Mouse (Mus musculus) testis, adult 2 months (tissue): ENCODE results near the gene Dlg2.

Source experiments
- CTCF ChIP-seq: fragments of 200-500 bp; IDR thresholded peaks from 2 replicates; pipeline ENCODE4 v1.5.1; 2012; ENCODE audit warnings: low read depth, mild to moderate bottlenecking, inconsistent platforms, low read length, moderate library complexity; ENCODE audit not compliant: control insufficient read depth, insufficient read depth, insufficient replicate concordance
- POLR2A ChIP-seq: fragments of 200-500 bp; IDR thresholded peaks from 2 replicates; pipeline ENCODE4 v1.6.1; 2012; ENCODE audit warnings: low read depth, mild to moderate bottlenecking, inconsistent platforms, low read length, moderate library complexity; ENCODE audit not compliant: control insufficient read depth

DNA sequence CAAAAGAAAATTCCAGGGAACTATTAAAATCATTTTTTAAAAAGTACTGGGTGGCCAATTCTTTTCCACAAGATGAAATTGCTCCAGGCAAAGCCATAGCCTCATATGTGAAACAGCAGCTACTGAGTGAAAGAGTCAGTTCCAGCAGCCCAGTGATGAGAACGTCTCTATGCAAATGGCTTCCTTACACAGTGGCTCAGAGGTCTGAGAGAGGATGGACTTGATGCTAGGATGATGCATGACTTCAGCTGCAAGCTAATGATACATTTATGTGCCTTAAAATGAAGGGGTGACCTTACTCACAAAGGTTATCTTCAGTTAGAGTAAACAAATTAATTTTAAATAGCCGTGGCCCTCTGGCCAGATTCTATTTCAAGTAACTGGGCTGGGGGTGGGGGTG is 1420.5 kb downstream of the Dlg2 start:
- TF ChIP-seq CTCF: no peak
- no peak for TF ChIP-seq POLR2A
